Mouse (Mus musculus) thymus, postnatal 14 days (tissue): ENCODE measurements around the gene S1pr4.
A peak's percentile ranks its signal among the peaks of the same experiment; 100 is the strongest.

Experiments
- DNase-seq: peaks from one replicate; pipeline ENCODE4 v3.0.0; 2021

The S1pr4 gene

DNA sequence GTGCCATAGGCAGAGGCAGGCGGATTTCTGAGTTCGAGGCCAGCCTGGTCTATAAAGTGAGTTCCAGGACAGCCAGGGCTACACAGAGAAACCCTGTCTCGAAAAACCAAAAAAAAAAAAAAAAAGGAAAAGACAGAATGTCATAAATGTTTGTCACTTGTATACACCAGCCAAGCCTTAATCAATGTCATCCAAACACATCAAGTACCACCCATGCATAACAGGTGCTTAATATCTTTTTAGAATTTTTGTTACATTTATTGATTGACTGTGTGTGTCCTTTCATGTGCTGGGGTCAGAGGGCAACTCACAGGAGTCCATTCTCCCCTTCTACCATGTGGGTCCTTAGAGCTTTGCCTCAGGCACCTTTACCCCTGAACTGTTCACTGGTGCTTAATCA lies at the start of gene S1pr4:
Gene S1pr4 (minus strand): TSS at position 101 of the 400 bp plus-strand sequence.
- no peak for DNase-seq

DNA sequence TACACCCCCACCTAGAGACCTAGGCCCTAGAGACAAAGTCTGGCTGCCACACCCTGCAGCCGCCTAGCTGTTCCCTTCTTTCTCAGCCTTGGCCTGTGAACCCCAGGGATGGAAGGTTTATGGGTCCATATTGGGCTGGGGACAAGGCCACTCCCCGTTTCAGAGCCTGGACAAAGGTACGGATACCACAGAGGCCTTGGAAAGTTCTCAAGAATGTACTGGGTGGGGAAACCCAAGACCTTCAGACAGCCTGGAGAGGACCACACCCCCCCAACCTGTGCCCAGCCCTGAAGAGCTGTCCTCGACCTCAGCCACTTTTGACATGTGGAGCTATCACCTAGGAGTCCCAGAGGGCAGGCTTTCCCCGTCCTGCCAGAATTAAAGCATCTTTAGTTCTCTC lies 49.0 kb upstream of the S1pr4 start:
- no peak for DNase-seq

GRCm38 (mm10) chr10:81546788-81547571 lies 47.0 kb upstream of the S1pr4 start:
- DNase-seq, result no peak

DNA sequence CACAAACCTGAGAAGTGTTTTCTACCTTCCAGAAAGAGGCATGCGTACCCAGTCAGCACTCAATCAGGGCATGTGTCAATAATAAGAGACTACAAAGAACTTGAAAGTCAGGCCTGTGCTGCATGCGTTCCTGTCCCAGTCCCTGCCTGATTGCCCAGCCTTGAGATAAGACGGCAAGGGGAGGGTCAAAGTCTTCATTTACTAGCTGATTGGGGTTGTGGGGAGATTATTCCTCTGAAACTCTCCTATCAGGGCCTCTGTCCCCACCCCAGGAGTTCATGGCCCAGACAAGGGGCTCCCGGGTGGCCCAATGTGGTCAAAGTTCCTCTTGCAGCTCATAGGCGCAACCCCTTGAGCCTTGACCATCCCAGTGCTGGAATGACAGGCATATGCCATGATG lies 46.4 kb upstream of the S1pr4 start:
- DNase-seq, result no peak

GRCm38 (mm10) chr10:81545161-81545747 lies 45.3 kb upstream of the S1pr4 start, which contains the start of gene Gna11:
Gene Gna11, minus strand, starts transcription at chr10:81545190.
- peak; percentile 100 for DNase-seq

DNA sequence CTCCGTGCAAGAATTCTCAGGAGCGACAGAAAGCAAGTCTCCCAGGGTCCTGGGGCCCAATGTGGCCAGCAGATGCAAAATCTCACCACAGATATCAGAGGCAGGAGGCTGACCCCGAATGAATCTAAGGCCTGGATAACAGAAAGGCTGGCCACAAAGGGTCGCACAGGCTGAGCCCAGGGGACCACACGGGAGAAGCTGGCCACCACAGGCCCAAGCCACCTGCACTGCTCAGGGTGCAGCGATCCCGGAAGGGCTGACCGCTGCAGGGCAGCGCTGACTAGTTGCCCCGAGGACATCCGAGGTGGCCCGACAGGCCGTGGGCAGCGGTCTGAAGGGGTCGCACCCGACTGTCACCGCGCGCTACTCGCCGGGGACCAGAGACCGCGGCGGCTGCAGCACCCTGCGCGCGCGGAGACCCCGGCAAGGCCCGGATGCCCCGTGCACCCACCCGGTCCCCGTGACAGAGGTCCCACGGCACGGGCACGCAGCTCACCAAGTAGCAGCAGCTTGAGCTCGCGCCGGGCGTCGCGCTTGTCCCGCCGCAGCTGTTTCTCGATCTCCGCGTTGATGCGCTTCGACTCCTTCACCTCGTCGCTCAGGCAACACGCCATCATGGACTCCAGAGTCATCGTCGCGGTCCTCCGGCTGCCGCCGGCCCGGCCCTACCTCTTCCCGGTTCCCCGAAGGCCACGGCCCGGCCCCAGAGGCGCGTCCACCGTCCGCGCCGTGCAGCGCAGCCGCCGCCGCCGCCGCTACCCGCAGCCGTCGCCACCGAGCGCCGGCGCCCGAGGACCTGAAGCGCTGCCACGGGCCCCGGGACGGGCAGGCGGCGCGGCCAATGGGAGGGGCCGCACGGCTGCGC lies 44.6 kb upstream of the S1pr4 start:
- DNase-seq, result no peak

GRCm38 (mm10) chr10:81543633-81544032 lies 43.7 kb upstream of the S1pr4 start:
- no peak for DNase-seq

- no peak for DNase-seq
Measured at GRCm38 (mm10) chr10:81542727-81543460, 43.0 kb upstream of the S1pr4 start.

DNA sequence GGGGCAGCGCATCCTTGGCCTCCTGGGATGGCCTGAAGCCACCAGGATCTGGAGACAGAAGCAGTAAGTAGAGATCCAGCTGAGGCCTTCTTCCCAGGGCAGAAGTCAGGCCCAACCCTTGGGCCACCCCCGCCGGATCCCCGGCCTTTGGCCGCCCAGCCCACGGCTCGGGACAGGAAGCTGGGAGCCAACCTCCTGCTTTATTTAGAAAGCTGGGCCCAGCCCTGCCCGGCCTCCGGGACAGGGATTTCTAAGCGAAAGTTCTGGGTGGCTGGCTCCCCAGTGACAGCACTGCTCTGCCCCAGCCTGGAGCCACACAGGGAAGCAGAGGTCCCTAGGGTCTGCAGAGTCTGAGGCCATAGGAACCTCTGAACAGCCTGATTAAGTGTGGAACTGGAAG lies 41.9 kb upstream of the S1pr4 start:
- no peak for DNase-seq

- DNase-seq, result no peak
Measured at GRCm38 (mm10) chr10:81541363-81541762, 41.4 kb upstream of the S1pr4 start.

DNA sequence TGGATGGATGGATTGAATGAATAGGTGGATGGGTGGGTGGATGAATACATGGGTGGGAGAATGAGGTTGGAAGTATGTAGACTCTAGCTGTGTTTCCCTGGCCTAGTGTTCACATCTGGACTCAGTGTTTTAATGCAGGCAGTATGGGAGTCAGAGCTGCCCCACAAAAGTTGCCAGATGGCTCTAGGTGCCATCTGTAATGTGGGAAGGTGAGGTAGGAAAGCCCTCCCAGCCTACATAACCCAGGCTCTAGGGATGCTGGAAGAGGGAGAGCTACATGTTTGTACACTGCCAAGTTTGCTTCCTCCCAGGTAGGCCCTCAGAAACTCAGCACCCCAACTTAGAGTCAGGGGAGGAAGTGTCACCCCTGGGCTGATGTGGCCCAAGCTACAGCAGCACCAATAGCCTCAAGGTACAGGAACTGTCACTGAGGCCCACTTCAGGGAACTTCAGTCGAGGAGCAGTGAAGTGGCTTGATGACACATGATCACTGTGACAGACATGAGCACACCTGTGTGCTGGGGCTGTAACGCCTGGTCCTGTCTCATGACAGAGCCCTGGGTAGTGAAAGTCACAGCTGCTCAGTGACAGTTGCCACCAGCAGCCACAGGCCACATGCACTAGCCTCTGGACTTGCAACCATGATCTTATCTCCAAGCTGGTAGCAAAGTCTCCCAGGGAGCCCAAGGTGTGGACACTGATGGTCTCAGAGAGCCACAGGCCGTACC lies 38.6 kb upstream of the S1pr4 start:
- no peak for DNase-seq

GRCm38 (mm10) chr10:81537429-81537828 lies 37.5 kb upstream of the S1pr4 start:
- no peak for DNase-seq

DNA sequence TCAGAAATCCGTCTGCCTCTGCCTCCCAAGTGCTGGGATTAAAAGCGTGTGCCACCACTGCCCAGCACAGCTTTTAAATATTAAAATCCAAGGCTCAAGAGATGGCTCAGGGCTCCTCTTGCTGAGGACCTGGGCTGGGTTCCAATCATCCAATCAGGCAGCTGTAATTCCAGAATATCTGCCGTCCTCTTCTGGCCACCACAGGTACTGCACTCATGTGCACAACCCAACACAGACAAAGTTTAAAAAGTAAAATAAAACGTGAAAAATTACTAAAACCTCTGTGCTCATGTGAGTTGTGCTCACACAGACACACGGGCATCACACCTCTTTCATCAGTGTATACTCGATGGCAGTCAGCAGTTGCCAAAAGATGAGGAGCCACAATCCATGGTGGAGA lies 36.8 kb upstream of the S1pr4 start:
- DNase-seq, result no peak

DNA sequence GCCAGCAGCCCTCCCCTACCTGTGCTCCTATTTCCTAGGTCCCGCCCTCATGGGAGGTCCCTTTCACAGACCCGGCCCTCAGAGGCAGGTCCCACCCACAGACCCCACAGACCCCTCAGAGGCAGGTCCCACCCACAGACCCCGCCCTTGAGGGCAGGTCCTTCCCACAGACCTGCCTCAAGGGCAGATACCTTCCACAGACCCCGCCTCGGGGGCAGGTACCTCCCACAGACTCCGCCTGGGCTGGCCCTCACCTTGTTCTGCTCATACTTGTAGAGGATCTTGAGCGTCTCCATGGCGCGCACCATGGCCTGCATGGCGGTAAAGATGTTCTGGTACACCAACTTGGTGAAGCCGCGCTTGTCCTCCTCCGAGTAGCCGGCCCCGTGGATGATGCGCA lies 34.9 kb upstream of the S1pr4 start:
- no peak for DNase-seq

DNA sequence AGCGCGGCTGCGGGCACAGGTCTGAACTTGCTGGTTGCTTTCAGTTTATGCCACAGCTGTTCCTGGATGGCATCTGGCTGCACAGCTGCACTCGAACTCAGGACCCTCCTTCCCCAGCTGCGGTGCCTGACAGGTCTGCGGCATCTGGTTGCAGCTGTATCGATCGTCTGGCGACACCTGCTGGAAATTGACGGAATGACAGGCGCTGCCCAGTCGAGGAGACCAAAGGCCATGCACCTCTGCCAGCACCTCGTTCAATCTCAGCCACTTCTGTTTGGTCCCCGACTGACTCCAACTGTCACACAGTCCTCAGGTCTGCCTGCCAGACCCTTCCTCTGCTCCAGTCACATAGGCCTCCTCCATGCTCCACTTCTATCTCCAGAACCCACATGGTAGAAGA lies 26.8 kb upstream of the S1pr4 start:
- peak; percentile 88 for DNase-seq

- no peak for DNase-seq
Measured at GRCm38 (mm10) chr10:81525017-81525694, 25.2 kb upstream of the S1pr4 start.

- no peak for DNase-seq
Measured at GRCm38 (mm10) chr10:81524051-81524605, 24.2 kb upstream of the S1pr4 start, which contains the start of gene Gna15. Gene Gna15, minus strand, starts transcription at chr10:81524225.

GRCm38 (mm10) chr10:81523570-81523969 lies 23.6 kb upstream of the S1pr4 start:
- no peak for DNase-seq

DNA sequence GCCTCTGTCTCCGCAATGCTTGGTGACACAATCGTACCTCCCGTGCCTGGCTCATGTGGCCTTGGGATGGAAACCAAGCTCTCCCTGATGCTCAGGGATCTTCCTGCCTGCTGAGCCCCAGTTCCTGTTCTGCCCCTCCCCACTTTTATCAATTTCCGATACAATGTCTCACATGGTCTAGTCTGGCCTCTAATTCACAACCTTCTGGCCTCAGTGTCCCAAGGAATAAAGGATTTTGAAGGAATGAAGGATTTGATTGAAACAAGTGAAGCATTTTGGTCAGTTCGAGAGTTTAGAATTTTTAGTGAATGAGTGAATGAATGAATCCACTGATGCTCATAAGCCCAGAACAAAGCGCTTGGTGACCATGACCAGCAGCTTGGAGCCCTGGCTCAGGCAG lies 23.2 kb upstream of the S1pr4 start:
- DNase-seq, result no peak

DNA sequence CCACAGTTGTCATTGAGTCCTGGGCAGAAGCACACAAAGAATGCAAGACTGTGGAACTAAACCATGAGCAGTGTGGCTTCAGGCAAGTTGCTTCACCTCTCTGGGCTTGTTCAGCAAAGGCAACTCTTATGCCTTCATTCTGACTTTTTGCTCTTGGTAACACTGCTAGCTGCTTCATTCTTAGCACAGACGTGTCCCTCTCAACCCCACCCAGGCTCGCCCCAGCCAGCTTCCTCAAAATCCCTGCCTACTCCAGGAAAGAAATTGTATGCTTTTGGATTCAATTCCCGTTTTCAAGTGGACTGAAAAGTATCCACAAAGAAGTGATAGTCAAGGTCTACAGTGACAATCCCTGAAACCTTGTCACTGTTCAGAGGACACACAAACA lies 20.0 kb upstream of the S1pr4 start:
- no peak for DNase-seq
